Mouse (Mus musculus) neural tube, embryonic 11.5 days (tissue): ENCODE results near the gene Zfp536. TPM values are rescaled to one million over a fixed set of nuclear protein-coding genes. Genes with fewer than 3 reads are reported as not detected.

ENCODE experiments used
- ATAC-seq: fragments of 200-750 bp; cut with Nextera tagmentation; 2 replicates; pipeline ENCODE4 v1.8.0; 2017; ENCODE audit warnings: moderate number of reproducible peaks, mild to moderate bottlenecking, moderate TSS enrichment, moderate library complexity; ENCODE audit not compliant: insufficient read depth, low FRiP score, low TSS enrichment
- DNase-seq: peaks from one replicate; pipeline ENCODE4 v3.0.0-alpha.2; 2015; ENCODE audit warnings: low spot score
- H3K27ac ChIP-seq: fragments of 300-500 bp; sonication (generic); 2 replicates; pipeline ENCODE4 v1.5.1; 2014; ENCODE audit warnings: low read depth, mild to moderate bottlenecking, low read length
- H3K27me3 ChIP-seq: fragments of 300-500 bp; sonication (generic); 2 replicates; pipeline ENCODE4 v1.6.1; 2014; ENCODE audit warnings: mild to moderate bottlenecking, low read length, mixed read lengths; ENCODE audit not compliant: control insufficient read depth, insufficient read depth
- H3K36me3 ChIP-seq: fragments of 300-500 bp; sonication (generic); 2 replicates; pipeline ENCODE4 v1.6.1; 2014; ENCODE audit warnings: mild to moderate bottlenecking, low read length, moderate library complexity, mixed read lengths; ENCODE audit not compliant: control insufficient read depth, insufficient read depth
- H3K4me1 ChIP-seq: fragments of 300-500 bp; sonication (generic); 2 replicates; pipeline ENCODE4 v1.6.1; 2014; ENCODE audit warnings: low read length, mixed read lengths; ENCODE audit not compliant: control insufficient read depth, insufficient read depth
- H3K4me2 ChIP-seq: fragments of 300-500 bp; sonication (generic); 2 replicates; pipeline ENCODE4 v1.6.1; 2014; ENCODE audit warnings: low read depth, mild to moderate bottlenecking, moderate library complexity
- H3K4me3 ChIP-seq: fragments of 300-500 bp; sonication (generic); 2 replicates; pipeline ENCODE4 v1.5.1; 2014; ENCODE audit warnings: low read depth, low read length
- H3K9ac ChIP-seq: fragments of 300-500 bp; sonication (generic); 2 replicates; pipeline ENCODE4 v1.6.1; 2014; ENCODE audit warnings: mild to moderate bottlenecking, low read length
- H3K9me3 ChIP-seq: fragments of 300-500 bp; sonication (generic); 2 replicates; pipeline ENCODE4 v1.6.1; 2016; ENCODE audit warnings: low read length; ENCODE audit not compliant: control insufficient read depth
- WGBS: fragments of 180-500 bp; shearing (Covaris S2); extraction: QIAGEN DNeasy Blood & Tissue Kit; methylation state at CpG from one replicate; pipeline ENCODE4 v1.1.7; 2014; 5-methylcytosine and 5-hydroxymethylcytosine counted together
- polyA plus RNA-seq: library from polyadenylated mRNA; unstranded; fragments of >200 nt; fragmentation: Nextera tagmentation; extraction: Ambion mirVana; gene quantifications from 2 replicates; pipeline ENCODE4 v1.2.1, GENCODE M21; 2014

Zfp536 gene
- polyA plus RNA-seq, 1 experiment from 2014 or later: 23.6 TPM

GRCm38 (mm10) chr7:37639740-37640397 is 133.6 kb downstream of the Zfp536 start:
- Histone ChIP-seq H3K4me3 (no peak overlapping the region), H3K36me3 (no peaks in the 10 kb centered on the region), H3K27ac (no peak overlapping the region), H3K9me3 (no peaks in the 10 kb centered on the region), H3K4me2 (no peak overlapping the region), H3K27me3 (no peaks in the 10 kb centered on the region), H3K9ac (no peak overlapping the region), H3K4me1 (no peaks in the 10 kb centered on the region)
- WGBS: 62% methylated on average over 12 of the region's 12 CpGs
- DNase-seq (no peak), ATAC-seq (no peak)

- WGBS: 78% methylated on average over 5 of the region's 5 CpGs
- Histone ChIP-seq H3K36me3 (no peaks in the 10 kb centered on the region), H3K4me2 (no peak overlapping the region), H3K27me3 (no peaks in the 10 kb centered on the region), H3K9ac (no peak overlapping the region), H3K27ac (no peak overlapping the region), H3K9me3 (no peaks in the 10 kb centered on the region), H3K4me1 (no peaks in the 10 kb centered on the region), H3K4me3 (no peak overlapping the region)
- ATAC-seq (no peak), DNase-seq (no peak)
Observed at GRCm38 (mm10) chr7:37634812-37635211, 138.6 kb downstream of the Zfp536 start.

GRCm38 (mm10) chr7:37630410-37630809 is 143.0 kb downstream of the Zfp536 start:
- H3K4me1 ChIP-seq: peaks cover 3% of the 10 kb centered on the region
- H3K36me3 ChIP-seq: no peaks in the 10 kb centered on the region
- H3K9me3 ChIP-seq: no peaks in the 10 kb centered on the region
- no peak overlapping the region for H3K9ac ChIP-seq
- ATAC-seq (no peak), DNase-seq (no peak)
- no peak overlapping the region for H3K27ac ChIP-seq
- H3K4me2 ChIP-seq: no peak overlapping the region
- no peaks in the 10 kb centered on the region for H3K27me3 ChIP-seq
- WGBS: 87% methylated on average over 7 of the region's 7 CpGs
- H3K4me3 ChIP-seq: no peak overlapping the region

GRCm38 (mm10) chr7:37627897-37628510 is 145.4 kb downstream of the Zfp536 start:
- no peaks in the 10 kb centered on the region for H3K27me3 ChIP-seq
- no peak overlapping the region for H3K27ac ChIP-seq
- 76% methylated on average over 6 of the region's 6 CpGs for WGBS
- H3K4me3 ChIP-seq: no peak overlapping the region
- peaks cover 7% of the 10 kb centered on the region for H3K4me1 ChIP-seq
- no peaks in the 10 kb centered on the region for H3K9me3 ChIP-seq
- DNase-seq: no peak
- no peak overlapping the region for H3K4me2 ChIP-seq
- ATAC-seq: no peak
- H3K36me3 ChIP-seq: no peaks in the 10 kb centered on the region
- H3K9ac ChIP-seq: no peak overlapping the region

- Histone ChIP-seq H3K9ac (no peak overlapping the region), H3K4me1 (peaks cover 7% of the 10 kb centered on the region), H3K4me3 (no peak overlapping the region), H3K27me3 (no peaks in the 10 kb centered on the region), H3K36me3 (no peaks in the 10 kb centered on the region), H3K9me3 (no peaks in the 10 kb centered on the region), H3K27ac (no peak overlapping the region), H3K4me2 (no peak overlapping the region)
- ATAC-seq: peak; percentile 23; the same call in 1 of the 2 replicates
- peak; percentile 27 for DNase-seq
- WGBS: 17% methylated on average over 8 of the region's 8 CpGs
Observed at GRCm38 (mm10) chr7:37625758-37626157, 147.7 kb downstream of the Zfp536 start.

- peak overlapping the region; percentile 35 for H3K4me3 ChIP-seq
- H3K27ac ChIP-seq: 0 out of 2 replicates have a peak overlapping the region, but pooled peaks have one; percentile 11
- 2% methylated on average over 20 of the region's 20 CpGs for WGBS
- peak; percentile 75 for ATAC-seq
- peak overlapping the region; percentile 66 for H3K4me2 ChIP-seq
- H3K9ac ChIP-seq: peak overlapping the region; percentile 52
- DNase-seq: peak; percentile 61
- H3K9me3 ChIP-seq: no peaks in the 10 kb centered on the region
- H3K27me3 ChIP-seq: no peaks in the 10 kb centered on the region
- H3K4me1 ChIP-seq: peaks cover 7% of the 10 kb centered on the region
- H3K36me3 ChIP-seq: no peaks in the 10 kb centered on the region
Observed at GRCm38 (mm10) chr7:37624759-37625340, 148.6 kb downstream of the Zfp536 start.

- ATAC-seq (peak; percentile 51), DNase-seq (peak; percentile 43)
- H3K36me3 ChIP-seq: no peaks in the 10 kb centered on the region
- H3K4me3 ChIP-seq: peak overlapping the region; percentile 35
- H3K4me2 ChIP-seq: peak overlapping the region; percentile 66
- no peaks in the 10 kb centered on the region for H3K9me3 ChIP-seq
- H3K27ac ChIP-seq: 0 out of 2 replicates have a peak overlapping the region, but pooled peaks have one; percentile 11
- H3K27me3 ChIP-seq: no peaks in the 10 kb centered on the region
- WGBS: 2% methylated on average over 61 of the region's 62 CpGs
- peak overlapping the region; percentile 52 for H3K9ac ChIP-seq
- H3K4me1 ChIP-seq: peaks cover 7% of the 10 kb centered on the region
Observed at GRCm38 (mm10) chr7:37623903-37624758, 149.3 kb downstream of the Zfp536 start.

- H3K9me3 ChIP-seq: no peaks in the 10 kb centered on the region
- H3K36me3 ChIP-seq: no peaks in the 10 kb centered on the region
- 51% methylated on average over 7 of the region's 7 CpGs for WGBS
- no peak overlapping the region for H3K4me2 ChIP-seq
- DNase-seq: no peak
- no peak for ATAC-seq
- no peaks in the 10 kb centered on the region for H3K27me3 ChIP-seq
- no peak overlapping the region for H3K27ac ChIP-seq
- H3K9ac ChIP-seq: no peak overlapping the region
- 0 out of 2 replicates have a peak, but pooled peaks cover 4% of the 10 kb centered on the region for H3K4me1 ChIP-seq
- H3K4me3 ChIP-seq: no peak overlapping the region
Observed at GRCm38 (mm10) chr7:37619254-37619653, 154.2 kb downstream of the Zfp536 start.
